Mouse (Mus musculus) right cerebral cortex, adult 2 months (tissue): ENCODE results near the gene Taf11.

Source experiments
- DNase-seq, 2 experiments: peaks; one replicate each; pipeline ENCODE4 v3.0.0; 2021 to 2022; ENCODE audit warnings: low spot score in 2 of 2

The Taf11 gene

GRCm38 (mm10) chr17:27856265-27856797 lies 53.3 kb downstream of the Taf11 start, which contains the start of gene Uhrf1bp1:
Gene Uhrf1bp1 (plus strand): TSS chr17:27856441.
- DNase-seq, result peak; percentile 74 to 79
